Mouse (Mus musculus): Measurements from ENCODE around the gene Herc2.

- TF ChIP-seq CTCF (IDR thresholded peaks at IDR 0.05; ENCODE audit: control insufficient read depth, insufficient read depth, low read length) (no peak), POLR2A (IDR thresholded peaks at IDR 0.05; ENCODE audit: borderline replicate concordance, control insufficient read depth, low read depth, low read length) (no peak)
These were observed 6.3 kb upstream of the Herc2 start for GRCm38 (mm10) chr7:56043577-56044266.

Measured in bone marrow, adult 2 months (tissue).